Comparison of ENCODE assay signal across 7 mouse cellular contexts in the genomic region with DNA sequence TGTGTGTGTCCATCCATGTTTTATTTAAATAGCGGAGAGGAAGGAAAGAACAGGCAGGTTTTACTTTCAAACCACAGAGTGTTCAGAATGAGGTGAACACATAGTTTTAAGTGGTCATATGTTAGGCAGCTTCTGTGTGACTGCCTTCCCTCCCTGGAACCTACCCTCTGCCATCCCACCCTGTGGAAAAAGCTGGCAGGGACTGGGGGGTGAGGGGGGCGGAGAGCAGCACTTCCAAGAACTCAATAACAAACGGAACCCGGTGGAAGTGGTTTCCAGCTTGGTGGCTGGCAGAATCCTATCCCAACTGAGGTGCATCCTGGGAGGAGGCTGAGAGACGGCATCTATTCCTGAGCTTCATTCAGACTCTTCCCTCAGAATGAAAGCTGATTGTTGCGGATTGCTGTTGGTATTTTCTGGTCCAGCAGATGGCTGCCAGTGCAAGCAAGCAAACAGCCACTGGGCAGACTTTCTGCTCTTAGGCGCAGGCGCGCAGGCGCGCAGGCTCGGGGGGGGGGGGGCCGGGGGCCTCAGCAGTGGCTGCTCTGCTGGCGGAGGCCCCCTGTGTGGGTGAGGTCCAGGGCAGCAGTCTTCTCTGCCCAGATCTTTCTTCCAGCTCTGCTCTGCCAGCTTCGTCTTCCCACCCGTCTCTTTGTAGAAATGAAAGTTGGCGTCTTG. TPM values are rescaled to one million over a fixed set of nuclear protein-coding genes. Genes with fewer than 3 reads are reported as not detected.
DNase-seq lines count a peak whose midpoint lies in the region; ATAC-seq lines count a peak whose summit lies in the region.

No protein-coding gene starts in this region.

- no peaks in the 10 kb centered on the region for H3K9me3 ChIP-seq in forebrain, embryonic 16.5 days (ENCODE audit: control insufficient read depth, low read length)
- H3K9me3 ChIP-seq in intestine, embryonic 16.5 days (ENCODE audit: control insufficient read depth, low read length) = no peaks in the 10 kb centered on the region
- H3K9me3 ChIP-seq in midbrain, embryonic 10.5 days (replicated peaks) = no peaks in the 10 kb centered on the region

- H3K4me3 ChIP-seq in forebrain, embryonic 16.5 days (replicated peaks; ENCODE audit: low read length) = peak overlapping the region; percentile 32
- H3K4me3 ChIP-seq in intestine, embryonic 16.5 days (ENCODE audit: low read length) = peak overlapping the region; percentile 43
- H3K4me3 ChIP-seq in midbrain, embryonic 10.5 days = peak overlapping the region; percentile 44

- peak overlapping the region; percentile 48; the same call in 1 of the 2 replicates for H3K9ac ChIP-seq in forebrain, embryonic 16.5 days (replicated peaks; ENCODE audit: low read depth, low read length)
- H3K9ac ChIP-seq in intestine, embryonic 16.5 days (ENCODE audit: low read depth, low read length) = peak overlapping the region; percentile 66

- DNase-seq in R1 (ENCODE audit: low read depth, low spot score) = peak; percentile 56
- peak; percentile 66 for DNase-seq in cerebellum, adult 11-12 months
- DNase-seq in left cerebral cortex, postnatal 36 days (ENCODE audit: low spot score in 2 of 2) = peak; percentile 56 to 58
- DNase-seq in midbrain, embryonic 10.5 days (ENCODE audit: low spot score) = peak; percentile 65
- DNase-seq in skeletal muscle tissue, adult 2 months (ENCODE audit: low read depth, low spot score) = peak; percentile 66

- intact Hi-C loops in left cerebral cortex, postnatal 36 days (cut with DNase I) = loop anchor here (5.0 kb wide), 2 partner anchors 76 to 106 kb away; a partner anchor contains a TSS

- peaks cover 12% of the 10 kb centered on the region for H3K4me1 ChIP-seq in forebrain, embryonic 16.5 days (replicated peaks; ENCODE audit: control insufficient read depth, insufficient read depth, low read length)
- 0 out of 2 replicates have a peak, but pooled peaks cover 14% of the 10 kb centered on the region for H3K4me1 ChIP-seq in intestine, embryonic 16.5 days (ENCODE audit: control insufficient read depth, insufficient read depth, low read length)
- peaks cover 15% of the 10 kb centered on the region for H3K4me1 ChIP-seq in midbrain, embryonic 10.5 days

- H3K27ac ChIP-seq in forebrain, embryonic 16.5 days (ENCODE audit: low read length) = peak overlapping the region; percentile 57
- 0 out of 2 replicates have a peak overlapping the region, but pooled peaks have one; percentile 18 for H3K27ac ChIP-seq in intestine, embryonic 16.5 days (ENCODE audit: low read length)
- peak overlapping the region; percentile 82 for H3K27ac ChIP-seq in midbrain, embryonic 10.5 days (replicated peaks)

- H3K27me3 ChIP-seq in forebrain, embryonic 16.5 days (replicated peaks; ENCODE audit: control insufficient read depth, insufficient read depth, low read length) = no peaks in the 10 kb centered on the region
- H3K27me3 ChIP-seq in intestine, embryonic 16.5 days (replicated peaks; ENCODE audit: control insufficient read depth, insufficient read depth, low read length) = no peaks in the 10 kb centered on the region
- no peaks in the 10 kb centered on the region for H3K27me3 ChIP-seq in midbrain, embryonic 10.5 days (ENCODE audit: low read depth, poor library complexity, severe bottlenecking)

- 20% methylated on average over 17 of the region's 17 CpGs for WGBS in forebrain, embryonic 16.5 days
- 31% methylated on average over 17 of the region's 17 CpGs for WGBS in intestine, embryonic 16.5 days
- 33% methylated on average over 17 of the region's 17 CpGs for WGBS in midbrain, embryonic 10.5 days

- peak; percentile 93 for ATAC-seq in forebrain, embryonic 16.5 days
- peak; percentile 77 for ATAC-seq in intestine, embryonic 16.5 days

- H3K36me3 ChIP-seq in forebrain, embryonic 16.5 days (ENCODE audit: control insufficient read depth, insufficient read depth) = no peaks in the 10 kb centered on the region
- no peaks in the 10 kb centered on the region for H3K36me3 ChIP-seq in intestine, embryonic 16.5 days (ENCODE audit: control insufficient read depth, insufficient read depth, low read length)
- H3K36me3 ChIP-seq in midbrain, embryonic 10.5 days = no peaks in the 10 kb centered on the region

- peak overlapping the region; percentile 47 for H3K4me2 ChIP-seq in forebrain, embryonic 16.5 days (ENCODE audit: low read length)
- peak overlapping the region; percentile 60 for H3K4me2 ChIP-seq in intestine, embryonic 16.5 days (ENCODE audit: low read depth, low read length)

RNA-seq across cellular contexts. Expression of a gene that starts 14.3 kb away (rescaled TPM):
- polyA plus RNA-seq in forebrain, embryonic 16.5 days (2015; fragmentation: Nextera tagmentation; extraction: Ambion mirVana) = 0.31 and 0.51 TPM in 2 replicates
- 15.0 and 20.2 TPM in 2 replicates for polyA plus RNA-seq in intestine, embryonic 16.5 days (2015; fragmentation: Nextera tagmentation; extraction: Ambion mirVana)
- under 1 TPM; 0.47 to 0.77 TPM for total RNA-seq in left cerebral cortex, postnatal 36 days (2021)
- 0.75 and 1.3 TPM in 2 replicates for polyA plus RNA-seq in midbrain, embryonic 10.5 days (2016; fragmentation: Nextera tagmentation; extraction: Ambion mirVana)

RNA-seq across cellular contexts. Expression of a gene that starts 29.5 kb away (rescaled TPM):
- not detected in 2 replicates for polyA plus RNA-seq in forebrain, embryonic 16.5 days (2015; fragmentation: Nextera tagmentation; extraction: Ambion mirVana)
- polyA plus RNA-seq in intestine, embryonic 16.5 days (2015; fragmentation: Nextera tagmentation; extraction: Ambion mirVana) = 0.54 and 1.6 TPM in 2 replicates
- not detected for total RNA-seq in left cerebral cortex, postnatal 36 days (2021)
- polyA plus RNA-seq in midbrain, embryonic 10.5 days (2016; fragmentation: Nextera tagmentation; extraction: Ambion mirVana) = not detected in 2 replicates

RNA-seq across cellular contexts. Expression of a gene that starts 29.5 kb away (rescaled TPM):
- polyA plus RNA-seq in forebrain, embryonic 16.5 days (2015; fragmentation: Nextera tagmentation; extraction: Ambion mirVana) = 85.4 and 88.6 TPM in 2 replicates
- 223 and 249 TPM in 2 replicates for polyA plus RNA-seq in intestine, embryonic 16.5 days (2015; fragmentation: Nextera tagmentation; extraction: Ambion mirVana)
- 100 to 1,000 TPM; 124 TPM for total RNA-seq in left cerebral cortex, postnatal 36 days (2021)
- polyA plus RNA-seq in midbrain, embryonic 10.5 days (2016; fragmentation: Nextera tagmentation; extraction: Ambion mirVana) = 129 and 140 TPM in 2 replicates

RNA-seq across cellular contexts. Expression of a gene that starts 34.4 kb away (rescaled TPM):
- 0.43 and 0.66 TPM in 2 replicates for polyA plus RNA-seq in forebrain, embryonic 16.5 days (2015; fragmentation: Nextera tagmentation; extraction: Ambion mirVana)
- polyA plus RNA-seq in intestine, embryonic 16.5 days (2015; fragmentation: Nextera tagmentation; extraction: Ambion mirVana) = 0.18 and 0.31 TPM in 2 replicates
- total RNA-seq in left cerebral cortex, postnatal 36 days (2021) = 1 to 10 TPM; 1.2 to 1.5 TPM
- 0.78 and 0.98 TPM in 2 replicates for polyA plus RNA-seq in midbrain, embryonic 10.5 days (2016; fragmentation: Nextera tagmentation; extraction: Ambion mirVana)

RNA-seq across cellular contexts. Expression of a gene that starts 56.6 kb away (rescaled TPM):
- 0.36 and 0.38 TPM in 2 replicates for polyA plus RNA-seq in forebrain, embryonic 16.5 days (2015; fragmentation: Nextera tagmentation; extraction: Ambion mirVana)
- polyA plus RNA-seq in intestine, embryonic 16.5 days (2015; fragmentation: Nextera tagmentation; extraction: Ambion mirVana) = 1.3 and 1.9 TPM in 2 replicates
- 1 to 10 TPM in 1 of 2 experiments, under 1 TPM in 1; 0.67 to 1.3 TPM for total RNA-seq in left cerebral cortex, postnatal 36 days (2021)
- 0.07 and 0.11 TPM in 2 replicates for polyA plus RNA-seq in midbrain, embryonic 10.5 days (2016; fragmentation: Nextera tagmentation; extraction: Ambion mirVana)

Comparison
In these comparisons a context has a peak if more than half of its experiments do, and no peak if none do; other contexts are left out.
1. Peak in every context shown above with its lines: DNase-seq, ATAC-seq, H3K4me3 ChIP-seq and H3K27ac ChIP-seq.
2. H3K27ac ChIP-seq: peak in every context shown above with its lines; median percentile 82 in midbrain, embryonic 10.5 days; 57 in forebrain, embryonic 16.5 days; 18 in intestine, embryonic 16.5 days.